Mouse (Mus musculus) frontal cortex, postnatal 14 days (tissue): ENCODE measurements around the gene Folr1.

Experiments
- DNase-seq, 2 experiments: peaks; one replicate each; pipeline ENCODE4 v3.0.0; 2022; ENCODE audit warnings: low spot score in 2 of 2

Gene Folr1

DNA sequence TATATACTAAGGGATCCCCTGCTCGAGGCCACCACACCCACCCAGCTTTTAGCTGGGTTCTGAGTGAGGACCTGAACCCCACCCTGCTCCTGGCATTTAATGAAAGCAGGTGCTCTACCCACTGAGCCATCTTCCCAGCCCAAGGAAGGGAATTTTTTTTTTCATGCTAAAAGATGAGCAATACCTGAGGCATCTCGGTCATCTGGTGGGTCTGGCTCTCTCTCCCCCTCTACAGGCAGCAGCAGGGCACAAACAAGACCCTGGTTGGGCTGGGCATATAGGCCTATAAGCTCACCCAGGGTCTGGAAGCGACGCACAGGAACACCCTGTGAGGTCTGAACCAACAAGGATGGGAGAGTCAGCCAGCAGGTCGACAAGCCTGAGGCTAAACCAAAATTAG lies 37.2 kb downstream of the Folr1 start:
- DNase-seq: no peak

DNA sequence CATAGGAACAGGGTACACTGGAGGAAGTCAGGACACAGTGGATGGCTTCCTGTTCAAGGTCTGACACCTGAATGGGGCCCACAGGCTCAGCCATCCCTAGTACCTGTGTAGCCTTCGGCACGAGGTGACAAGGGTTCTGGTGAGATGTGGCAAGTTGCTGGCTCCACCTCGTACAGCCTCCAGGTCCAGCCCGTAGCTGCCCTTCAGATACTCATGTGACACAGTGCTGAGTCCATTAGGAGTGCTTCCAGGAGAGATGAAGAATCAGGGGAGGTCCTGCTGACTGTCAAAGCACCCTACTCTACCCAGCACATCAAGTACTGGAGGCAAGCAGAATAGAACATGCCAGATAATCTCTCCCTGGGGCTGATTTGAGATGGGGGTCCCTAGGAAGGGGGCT lies 38.2 kb downstream of the Folr1 start:
- no peak for DNase-seq

DNA sequence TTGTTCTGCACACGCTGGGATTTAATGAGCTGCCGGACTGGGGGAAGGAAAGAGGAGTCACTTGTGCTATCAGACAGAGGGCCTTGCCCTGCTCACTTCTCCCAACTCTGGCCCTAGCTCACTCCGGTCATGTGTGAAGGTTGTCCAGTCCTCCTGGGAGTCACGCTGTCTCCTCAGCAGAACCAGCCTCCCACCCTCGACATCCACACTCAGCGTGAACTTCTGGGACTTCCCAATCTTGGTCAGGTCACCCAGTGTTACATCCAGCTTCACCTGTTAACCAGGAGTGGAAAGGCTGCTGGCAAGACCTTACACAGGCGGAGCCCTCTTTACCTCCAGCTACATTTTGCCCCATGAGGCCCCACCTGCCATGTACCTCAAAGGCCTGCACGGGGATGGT lies 39.2 kb downstream of the Folr1 start:
- DNase-seq: no peak

DNA sequence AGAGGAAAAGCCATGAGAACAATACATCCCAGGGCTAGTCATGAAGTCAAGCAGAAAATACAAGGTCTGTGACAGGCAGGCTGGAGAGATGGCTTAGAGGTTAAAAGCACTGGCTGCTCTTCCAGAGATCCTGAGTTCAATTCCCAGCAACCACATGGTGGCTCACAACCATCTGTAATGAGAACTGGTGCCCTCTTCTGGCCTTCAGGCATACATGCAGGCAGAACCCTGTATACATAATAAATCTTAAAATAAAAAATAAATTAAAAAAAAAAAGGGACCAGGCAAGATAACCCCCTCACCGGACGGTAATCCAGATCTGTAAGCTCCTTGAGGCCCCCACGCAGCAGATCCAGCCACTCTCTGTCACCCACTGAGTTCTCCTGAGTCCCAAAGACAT lies 40.2 kb downstream of the Folr1 start:
- no peak for DNase-seq

DNA sequence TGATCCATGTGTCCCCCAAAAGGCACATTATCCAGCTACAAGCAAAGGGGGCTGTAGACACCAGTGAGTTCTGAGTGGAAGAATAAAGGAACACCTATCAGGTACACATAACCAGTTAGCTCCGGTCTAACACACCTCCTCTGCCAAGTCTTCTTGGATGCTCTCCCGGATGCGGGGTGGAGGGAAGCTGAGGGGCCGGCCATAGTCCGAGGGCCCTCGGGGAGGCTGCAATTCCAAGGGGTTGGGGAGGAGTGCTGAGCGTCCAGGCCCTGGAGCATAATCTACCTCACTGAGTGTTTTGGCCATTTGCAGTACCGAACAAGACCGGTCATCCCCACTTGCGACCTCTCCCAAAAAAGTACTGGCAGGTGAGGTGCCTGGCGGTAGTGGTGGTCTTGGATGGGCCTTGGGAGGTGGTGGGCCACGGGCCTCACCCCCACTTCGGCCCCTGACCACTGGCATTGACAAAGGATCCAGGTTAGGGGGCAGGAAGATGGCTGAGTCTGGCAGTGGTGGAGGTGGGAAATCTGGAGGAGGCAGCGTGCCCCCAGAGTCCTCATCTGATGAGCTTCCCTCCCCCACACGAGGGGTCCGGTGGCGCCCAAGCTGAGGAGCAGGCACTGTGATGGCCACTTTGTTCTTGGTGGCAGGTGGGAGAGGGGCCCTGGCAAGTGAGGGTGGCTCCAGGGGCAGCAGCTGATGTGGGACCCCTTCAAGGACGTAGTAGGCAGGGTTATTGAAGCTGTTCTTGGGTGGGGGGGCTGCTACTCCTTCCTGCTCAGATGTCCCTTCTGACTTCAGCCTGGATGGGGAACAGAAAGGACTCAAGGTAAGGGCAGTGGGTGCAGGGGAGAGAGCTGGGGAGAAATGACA lies 46.6 kb downstream of the Folr1 start:
- DNase-seq: no peak

DNA sequence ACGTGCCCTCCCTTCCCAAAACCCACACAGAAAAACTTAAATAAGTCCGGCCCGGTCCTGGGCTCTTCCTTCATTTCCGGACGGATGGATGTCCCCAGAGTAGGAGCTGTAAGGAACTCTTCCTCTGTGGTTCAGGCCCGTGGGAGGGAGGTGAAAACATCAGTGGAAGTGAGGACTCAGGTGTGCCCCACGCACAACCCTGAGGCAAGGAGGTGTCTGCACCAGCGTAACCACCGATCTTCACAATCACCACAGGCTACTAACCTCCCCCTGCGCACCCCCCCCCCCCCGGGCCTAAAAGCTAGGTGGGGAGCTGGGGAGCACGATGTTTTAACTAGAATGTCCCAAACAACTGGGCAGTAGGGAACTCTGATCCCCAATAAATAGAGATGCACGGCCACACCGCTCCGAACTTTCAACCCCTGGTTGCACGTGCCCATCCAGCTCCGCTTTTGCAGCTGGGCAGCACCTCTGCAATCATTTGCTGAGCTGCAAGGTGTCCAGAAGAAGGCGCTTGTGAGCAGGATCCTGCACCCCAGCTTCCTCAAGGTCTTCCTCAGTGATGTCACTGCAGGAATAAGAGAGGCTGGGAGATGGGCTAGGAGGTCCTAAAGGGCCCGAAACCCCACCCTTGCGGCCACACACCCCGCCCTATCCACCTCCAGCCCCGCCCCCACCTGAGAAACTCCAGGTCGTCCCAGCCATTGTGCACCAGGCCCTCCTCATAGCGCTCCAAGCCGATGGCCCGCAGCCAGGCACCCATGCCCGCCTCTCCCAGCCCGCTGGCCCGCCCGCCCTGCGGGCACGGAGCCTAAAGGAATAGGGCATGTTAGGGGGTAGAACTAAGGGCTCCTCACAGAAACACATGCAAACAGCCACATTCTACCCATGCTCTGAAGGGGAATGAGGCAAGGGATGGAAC lies 47.5 kb downstream of the Folr1 start:
- DNase-seq: no peak

DNA sequence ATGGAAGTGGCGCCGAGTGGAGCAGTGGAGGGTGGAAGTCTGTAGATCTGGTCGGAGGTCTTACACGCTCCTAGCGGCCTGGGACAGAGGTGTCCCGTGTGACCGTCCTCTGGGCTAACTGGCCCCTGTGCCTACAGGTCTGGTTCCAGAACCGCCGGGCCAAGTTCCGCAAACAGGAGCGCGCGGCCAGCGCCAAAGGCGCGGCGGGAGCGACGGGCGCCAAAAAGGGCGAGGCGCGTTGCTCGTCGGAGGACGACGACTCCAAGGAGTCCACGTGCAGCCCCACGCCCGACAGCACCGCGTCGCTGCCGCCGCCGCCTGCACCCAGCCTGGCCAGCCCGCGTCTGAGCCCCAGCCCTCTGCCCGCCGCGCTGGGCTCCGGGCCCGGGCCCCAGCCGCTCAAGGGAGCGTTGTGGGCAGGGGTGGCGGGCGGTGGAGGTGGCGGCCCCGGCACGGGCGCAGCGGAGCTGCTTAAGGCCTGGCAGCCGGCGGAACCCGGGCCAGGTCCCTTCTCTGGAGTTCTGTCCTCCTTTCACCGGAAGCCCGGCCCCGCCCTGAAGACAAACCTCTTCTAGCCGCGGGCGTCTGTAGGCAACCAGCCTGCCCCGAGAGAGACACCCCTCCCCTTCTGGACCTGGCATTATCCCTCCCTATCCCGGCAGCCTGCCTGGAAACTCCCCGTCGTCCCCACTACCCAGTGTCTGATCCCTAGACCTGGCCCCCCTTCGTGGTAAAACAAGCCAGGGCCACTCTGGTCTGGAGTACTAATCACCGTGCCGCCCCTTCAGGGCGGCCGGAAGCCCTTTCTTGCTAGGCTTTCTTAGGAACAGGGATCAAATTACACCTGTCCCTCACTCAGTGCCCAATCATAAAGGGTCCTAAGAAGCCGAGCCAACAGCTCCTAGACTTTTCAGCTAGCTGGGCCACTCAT lies 48.8 kb downstream of the Folr1 start:
- no peak for DNase-seq

DNA sequence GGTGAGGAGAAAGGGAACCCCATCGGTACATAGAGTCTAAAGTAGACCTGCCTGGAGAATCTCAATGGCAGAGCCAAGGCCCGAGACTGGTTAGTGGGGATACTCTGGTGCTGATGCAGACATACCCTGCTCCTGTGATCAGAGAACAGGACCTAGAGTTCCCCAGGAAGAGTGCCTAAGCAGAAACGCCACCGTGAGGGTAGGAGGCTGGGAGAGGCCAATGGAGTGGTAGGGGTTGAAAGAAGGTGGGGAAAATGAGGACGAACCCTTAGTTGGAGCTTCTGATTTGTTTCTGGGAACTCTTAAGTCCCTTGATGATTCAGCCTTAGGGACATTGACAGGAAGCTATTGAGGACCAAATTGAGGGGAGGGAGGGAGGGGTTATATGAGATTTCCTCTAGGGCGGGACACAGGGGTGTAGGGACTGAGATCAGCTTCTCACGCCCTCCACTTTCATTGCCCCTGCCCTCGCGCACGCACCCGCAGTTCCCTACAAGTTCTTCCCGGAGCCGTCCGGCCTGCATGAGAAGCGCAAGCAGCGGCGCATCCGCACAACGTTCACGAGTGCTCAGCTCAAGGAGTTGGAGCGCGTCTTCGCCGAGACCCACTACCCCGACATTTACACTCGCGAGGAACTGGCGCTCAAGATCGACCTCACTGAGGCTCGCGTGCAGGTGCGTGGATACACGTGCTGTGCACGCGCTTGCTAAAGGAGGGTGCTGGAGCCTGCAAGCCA lies 50.1 kb downstream of the Folr1 start:
- no peak for DNase-seq

DNA sequence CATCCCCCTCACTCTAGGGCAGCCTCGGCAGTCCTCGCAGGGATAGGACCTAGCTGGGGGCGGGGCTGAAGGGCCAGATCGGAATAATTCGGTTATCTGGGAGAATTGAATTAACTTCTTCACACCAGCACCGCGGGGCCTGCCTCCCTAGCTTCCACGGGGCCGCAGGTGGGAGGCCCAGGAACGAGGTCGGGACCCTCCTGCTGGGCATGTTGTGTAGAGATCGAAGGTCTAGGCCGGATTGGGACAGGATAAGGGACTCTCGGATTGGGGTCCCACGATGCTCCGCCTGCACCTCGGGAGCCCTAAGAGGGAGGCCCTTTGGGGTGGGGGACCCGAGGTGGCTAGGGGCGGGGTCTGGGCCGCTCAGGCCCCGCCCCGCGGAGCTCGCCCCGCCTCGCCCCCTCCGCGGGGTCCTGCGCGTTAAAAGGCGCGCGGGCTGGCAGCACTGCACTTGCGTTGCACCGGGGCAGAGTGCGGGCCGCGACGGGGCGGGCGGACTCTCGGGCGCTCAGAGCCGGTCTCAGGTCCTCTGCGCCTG lies 52.7 kb downstream of the Folr1 start, which contains the start of gene Phox2a:
Phox2a (plus strand) TSS at position 453 of the 541 bp plus-strand sequence.
- no peak for DNase-seq
